Comparison of ENCODE assay signal across 23 mouse cellular contexts in the genomic region with DNA sequence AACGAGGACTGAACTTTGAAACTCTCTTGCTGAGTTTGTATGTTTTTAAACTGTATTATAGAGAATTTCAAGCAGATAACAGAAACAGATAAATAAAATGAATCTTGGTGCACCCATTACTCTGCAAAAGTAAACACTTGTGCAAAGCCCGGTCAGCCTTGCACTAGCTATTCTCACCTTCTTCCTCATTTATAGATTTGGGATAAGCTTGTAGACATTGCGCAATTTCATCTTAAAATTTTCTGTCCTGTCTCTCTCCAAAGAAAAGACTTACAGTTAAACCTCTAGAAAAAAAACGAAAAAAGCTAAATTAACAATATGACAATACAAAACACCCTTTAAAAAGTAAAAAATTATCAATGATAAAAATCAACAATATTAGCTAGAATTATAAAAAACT.
A peak's percentile ranks its signal among the peaks of the same experiment; 100 is the strongest.
DNase-seq lines count a peak whose midpoint lies in the region; ATAC-seq and TF ChIP-seq lines count a peak whose summit lies in the region.
"Had no signal": no experiment of that assay in that cellular context is flagged by ENCODE, and none has a peak within 500 bp of the region (broad histone marks: within the 10 kb centered on the region; RNA-seq: fewer than 3 reads in every experiment).

No protein-coding gene starts in this region.

- H3K79me2 ChIP-seq in MEL (ENCODE audit: control insufficient read depth, insufficient read depth, low read length, poor library complexity) = no peaks in the 10 kb centered on the region

- H3K36me3 ChIP-seq in MEL (ENCODE audit: control insufficient read depth in 1 of 2, insufficient read depth in 2 of 2, low read length in 2 of 2) = no peaks in the 10 kb centered on the region; a peak in 1 of 4 replicates
- H3K36me3 ChIP-seq in intestine, embryonic 16.5 days (ENCODE audit: control insufficient read depth, insufficient read depth, low read length) = no peaks in the 10 kb centered on the region
- H3K36me3 ChIP-seq: G1E had no signal

- H3K4me3 ChIP-seq in MEL (ENCODE audit: control insufficient read depth in 1 of 2, insufficient read depth in 1 of 2, low read depth in 2 of 2, low read length in 2 of 2) = no peak overlapping the region
- H3K4me3 ChIP-seq in intestine, embryonic 16.5 days (ENCODE audit: low read length) = no peak overlapping the region

- ATAC-seq in granulocyte monocyte progenitor cell, adult 5-6 weeks (replicated peaks; ENCODE audit: poor library complexity, severe bottlenecking) = peak; percentile 60
- ATAC-seq in megakaryocyte, adult 5-6 weeks (ENCODE audit: poor library complexity, severe bottlenecking) = 0 out of 2 replicates have a peak, but pooled peaks have one; percentile 26
- peak; percentile 43; the same call in 1 of the 2 replicates for ATAC-seq in megakaryocyte progenitor cell, adult 5-6 weeks (replicated peaks; ENCODE audit: poor library complexity)
- no peak for ATAC-seq in intestine, embryonic 16.5 days
- ATAC-seq: activated CD4-positive, CD25-positive, alpha-beta regulatory T cell, adult 4 months; CD4-positive, CD25-positive, alpha-beta regulatory T cell, adult 4 months; Patski had no signal

- H3K4me1 ChIP-seq in MEL (ENCODE audit: control insufficient read depth in 1 of 2, insufficient read depth in 2 of 2, low read length in 2 of 2) = peaks cover 0 to 2% of the 10 kb centered on the region in 2 experiments; a peak in 1 of 4 replicates
- H3K4me1 ChIP-seq in intestine, embryonic 16.5 days (ENCODE audit: control insufficient read depth, insufficient read depth, low read length) = no peaks in the 10 kb centered on the region

- no peaks in the 10 kb centered on the region for H3K27me3 ChIP-seq in MEL (ENCODE audit: control insufficient read depth in 1 of 2, insufficient read depth in 2 of 2, low read length in 2 of 2)
- H3K27me3 ChIP-seq in intestine, embryonic 16.5 days (replicated peaks; ENCODE audit: control insufficient read depth, insufficient read depth, low read length) = no peaks in the 10 kb centered on the region
- H3K27me3 ChIP-seq: CH12.LX, Patski had no signal

- TF ChIP-seq POLR2A in MEL (IDR thresholded peaks at IDR 0.05; ENCODE audit: control insufficient read depth in 1 of 2, insufficient read depth in 1 of 2, low read depth in 1 of 2, low read length in 2 of 2, poor library complexity in 1 of 2) = no peak

- H3K4me2 ChIP-seq in intestine, embryonic 16.5 days (ENCODE audit: low read depth, low read length) = no peak overlapping the region

- peak; percentile 17 for DNase-seq in MEL (ENCODE audit: low read depth, low spot score)
- DNase-seq in gastrocnemius, adult 18-20 months (ENCODE audit: low spot score) = no peak
- DNase-seq in right cerebral cortex, postnatal 10 days (ENCODE audit: low spot score in 2 of 2) = no peak
- DNase-seq in layer of hippocampus, postnatal 36 days = no peak
- DNase-seq: adrenal gland, adult 2 months; adrenal gland, adult 8-10 months; adrenal gland, postnatal 10 days; adrenal gland, postnatal 14 days; adrenal gland, postnatal 25 days; adrenal gland, postnatal 36 days; B cell, adult 2 months; cerebellum, adult 11 months; cerebellum, adult 11-12 months; cerebellum, adult 18-20 months had no signal

- no peak for TF ChIP-seq RAD21 in MEL (IDR thresholded peaks at IDR 0.05; ENCODE audit: low read depth, low read length)

- WGBS in intestine, embryonic 16.5 days = 82% methylated on average over 4 of the region's 4 CpGs

- 0 out of 4 replicates have a peak, but pooled peaks of 1 of the 2 experiments have one; percentile 15 for TF ChIP-seq EP300 in MEL (IDR thresholded peaks at IDR 0.05; ENCODE audit: low read depth in 1 of 2, low read length in 2 of 2)

- TF ChIP-seq CTCF in MEL (IDR thresholded peaks at IDR 0.05 in 2 of 3, conservative IDR thresholded peaks at IDR 0.05 in 1 of 3; ENCODE audit: control insufficient read depth in 1 of 3, insufficient read depth in 1 of 3, low read depth in 2 of 3, low read length in 3 of 3, poor library complexity in 1 of 3, severe bottlenecking in 1 of 3) = no peak

- H3K9ac ChIP-seq in MEL (ENCODE audit: control insufficient read depth, low read depth, low read length, poor library complexity, severe bottlenecking) = no peak overlapping the region
- H3K9ac ChIP-seq in intestine, embryonic 16.5 days (ENCODE audit: low read depth, low read length) = no peak overlapping the region

- no peak overlapping the region for H3K27ac ChIP-seq in MEL (ENCODE audit: control insufficient read depth, low read depth, low read length)
- H3K27ac ChIP-seq in intestine, embryonic 16.5 days (ENCODE audit: low read length) = no peak overlapping the region

- no peaks in the 10 kb centered on the region for H3K9me3 ChIP-seq in MEL (replicated peaks; ENCODE audit: insufficient read depth, low read length)
- H3K9me3 ChIP-seq in intestine, embryonic 16.5 days (ENCODE audit: control insufficient read depth, low read length) = no peaks in the 10 kb centered on the region
- H3K9me3 ChIP-seq: G1E had no signal

TF ChIP-seq in MEL, 35 proteins besides CTCF, POLR2A, EP300 and RAD21:
- 0 out of 2 replicates have a peak, but pooled peaks have one; percentile 51 for TF ChIP-seq GATA1 (IDR thresholded peaks at IDR 0.05; ENCODE audit: low read depth, low read length)
- TF ChIP-seq NELFE (IDR thresholded peaks at IDR 0.05; ENCODE audit: low read depth, low read length) = no peak
